Mouse (Mus musculus) stomach, embryonic 14.5 days (tissue): Measurements from ENCODE around the gene Platr17. TPM values are rescaled to one million over a fixed set of nuclear protein-coding genes. Genes with fewer than 3 reads are reported as not detected.
"Not testable (repeated sequence)": the region's sequence is repeated elsewhere in the genome, so short reads cannot be mapped to it uniquely, and the experiment has no call there.

ENCODE experiments used
- ATAC-seq: fragments of 200-750 bp; cut with Nextera tagmentation; 2 replicates; pipeline ENCODE4 v1.8.0; 2017; ENCODE audit warnings: low read depth, moderate TSS enrichment; ENCODE audit not compliant: insufficient number of reproducible peaks, insufficient read depth, low FRiP score
- H3K27ac ChIP-seq: fragments of 300-500 bp; sonication (generic); 2 replicates; pipeline ENCODE4 v1.5.1; 2014; ENCODE audit warnings: mild to moderate bottlenecking, low read length, moderate library complexity, mixed read lengths
- H3K27me3 ChIP-seq: fragments of 300-500 bp; sonication (generic); 2 replicates; pipeline ENCODE4 v1.6.1; 2014; ENCODE audit warnings: low read length, control low read depth, mixed read lengths; ENCODE audit not compliant: control insufficient read depth, insufficient read depth
- H3K36me3 ChIP-seq: fragments of 300-500 bp; sonication (generic); 2 replicates; pipeline ENCODE4 v1.6.1; 2014; ENCODE audit warnings: mild to moderate bottlenecking, control low read depth, low read length, moderate library complexity, mixed read lengths; ENCODE audit not compliant: control insufficient read depth, insufficient read depth
- H3K4me1 ChIP-seq: fragments of 300-500 bp; sonication (generic); 2 replicates; pipeline ENCODE4 v1.6.1; 2014; ENCODE audit warnings: low read length, control low read depth, mixed read lengths; ENCODE audit not compliant: control insufficient read depth, insufficient read depth
- H3K4me2 ChIP-seq: fragments of 300-500 bp; sonication (generic); replicated peaks from 2 replicates; pipeline ENCODE4 v1.6.1; 2014; ENCODE audit warnings: low read depth, low read length, control low read depth
- H3K4me3 ChIP-seq: fragments of 300-500 bp; sonication (generic); 2 replicates; pipeline ENCODE4 v1.5.1; 2014; ENCODE audit warnings: low read depth, low read length, control low read depth
- H3K9ac ChIP-seq: fragments of 300-500 bp; sonication (generic); replicated peaks from 2 replicates; pipeline ENCODE4 v1.6.1; 2014; ENCODE audit warnings: low read depth, mild to moderate bottlenecking, control low read depth, low read length, moderate library complexity, mixed read lengths
- H3K9me3 ChIP-seq: fragments of 300-500 bp; sonication (generic); 2 replicates; pipeline ENCODE4 v1.6.1; 2016; ENCODE audit warnings: low read depth, low read length, control low read depth; ENCODE audit not compliant: control insufficient read depth
- WGBS: fragments of 180-500 bp; shearing (Covaris S2); extraction: QIAGEN DNeasy Blood & Tissue Kit; methylation state at CpG from one replicate; pipeline ENCODE4 v1.1.7; 2014; 5-methylcytosine and 5-hydroxymethylcytosine counted together
- polyA plus RNA-seq: library from polyadenylated mRNA; unstranded; fragments of >200 nt; fragmentation: Nextera tagmentation; extraction: Ambion mirVana; gene quantifications from 2 replicates; pipeline ENCODE4 v1.2.1, GENCODE M21; 2014

The Platr17 gene
- polyA plus RNA-seq, 1 experiment from 2014 or later = 0.54 TPM

DNA sequence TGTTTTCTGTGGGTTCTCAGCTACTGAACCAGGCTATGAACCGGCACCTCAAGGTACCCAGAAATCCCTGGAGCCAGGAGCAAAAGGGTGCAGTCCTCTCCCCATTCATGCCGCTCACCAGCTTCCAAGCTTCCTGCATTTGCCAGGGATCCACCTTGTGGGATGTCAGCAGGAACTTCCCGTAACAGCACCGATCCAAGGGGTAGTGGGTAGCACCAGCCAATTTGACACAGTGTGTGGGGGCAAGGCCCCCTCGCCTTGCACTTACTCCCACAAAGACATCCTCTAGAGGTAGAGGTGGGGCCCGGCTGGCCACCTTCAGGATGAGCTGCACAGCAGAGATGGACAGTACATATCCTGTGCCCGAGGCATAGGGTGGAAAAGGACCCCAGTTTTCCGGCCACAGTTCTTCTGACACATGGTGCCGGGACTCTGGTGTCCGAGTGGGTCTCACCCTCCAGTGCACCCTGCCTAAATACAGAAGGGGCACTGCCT, 45.2 kb downstream of the Platr17 start:
- 72% methylated on average over 10 of the region's 10 CpGs for WGBS
- Histone ChIP-seq H3K9me3 (no peaks in the 10 kb centered on the region), H3K27ac (no peak overlapping the region), H3K4me1 (peaks cover 34% of the 10 kb centered on the region; the same call in 1 of the 2 replicates), H3K27me3 (no peaks in the 10 kb centered on the region), H3K4me2 (peak overlapping the region; percentile 83), H3K9ac (no peak overlapping the region), H3K36me3 (peaks cover 37% of the 10 kb centered on the region), H3K4me3 (peak overlapping the region; percentile 41)
- no peak for ATAC-seq

DNA sequence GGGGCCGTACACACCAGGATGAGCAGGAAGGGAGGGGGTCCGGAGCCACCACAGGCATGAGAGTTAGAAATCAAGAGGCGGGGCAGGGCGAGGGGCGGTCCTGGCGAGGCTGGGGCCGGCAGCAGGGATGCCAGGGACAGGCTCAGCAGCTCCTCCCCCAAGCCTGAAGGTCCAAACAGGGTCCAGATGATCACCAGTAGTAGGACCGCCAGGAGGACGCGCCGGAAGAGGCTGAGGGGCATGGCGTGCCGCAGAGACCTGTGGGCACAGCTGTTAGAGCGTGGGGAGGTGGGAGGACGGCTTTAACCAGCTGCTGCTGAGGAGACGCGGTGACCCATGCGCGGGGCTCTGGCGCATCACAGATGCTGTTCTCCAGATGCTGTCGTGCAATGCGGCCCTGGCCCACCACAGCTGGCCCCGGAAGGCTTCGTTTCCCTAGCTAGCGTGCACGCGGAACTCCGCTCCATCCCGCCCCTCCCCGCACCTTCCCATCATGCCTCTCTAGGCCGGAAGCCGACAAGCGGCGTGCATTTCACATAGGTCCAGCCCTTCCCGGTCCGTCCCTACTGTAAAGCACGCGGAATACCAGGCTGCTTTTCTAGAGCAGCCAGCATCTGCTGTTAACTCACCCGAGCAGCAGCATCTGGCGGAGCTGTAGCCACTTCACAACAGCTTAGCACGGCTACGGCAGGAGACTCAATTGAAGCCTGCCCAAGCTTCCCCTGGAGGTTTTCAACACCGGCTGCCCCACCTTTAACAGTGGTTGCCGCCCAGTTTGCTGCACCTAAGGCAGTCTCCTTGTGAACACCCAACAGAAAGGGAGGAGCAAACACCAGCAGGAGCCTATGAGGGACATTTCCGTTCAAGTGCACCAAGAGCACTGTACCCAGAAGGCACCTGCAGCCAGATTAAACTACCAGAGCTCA, 46.3 kb downstream of the Platr17 start, which contains the start of gene B3galt4:
Gene B3galt4 (minus strand): TSS at position 468 of the 926 bp plus-strand sequence.
- H3K36me3 ChIP-seq = peaks cover 36% of the 10 kb centered on the region
- WGBS = under 1% methylated on average over 45 of the region's 45 CpGs

DNA sequence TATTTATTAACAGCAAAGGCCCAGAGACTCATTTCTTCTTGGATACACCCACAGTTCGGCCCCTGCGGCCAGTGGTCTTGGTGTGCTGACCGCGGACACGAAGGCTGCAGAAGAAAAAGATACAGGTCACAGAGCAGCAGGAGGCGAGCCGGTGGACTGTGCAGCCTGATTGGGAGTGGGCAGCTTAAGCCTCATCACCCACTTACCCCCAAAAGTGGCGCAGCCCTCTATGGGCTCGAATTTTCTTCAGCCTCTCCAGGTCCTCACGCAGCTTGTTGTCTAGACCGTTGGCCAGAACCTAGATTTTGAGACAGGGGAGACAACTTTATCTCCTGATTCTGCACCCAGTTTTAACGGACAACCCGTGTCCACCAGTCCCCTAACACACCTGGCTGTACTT, 47.1 kb downstream of the Platr17 start:
- not testable (repeated sequence) for H3K4me3 ChIP-seq, H3K9me3 ChIP-seq, H3K27me3 ChIP-seq, ATAC-seq
- Histone ChIP-seq H3K4me2 (peak overlapping the region; percentile 83), H3K36me3 (peaks cover 31% of the 10 kb centered on the region), H3K4me1 (peaks cover 39% of the 10 kb centered on the region; the same call in 1 of the 2 replicates), H3K9ac (peak overlapping the region; percentile 53; the same call in 1 of the 2 replicates), H3K27ac (peak overlapping the region; percentile 86; the same call in 1 of the 2 replicates)
- WGBS = 72% methylated on average over 13 of the region's 13 CpGs

More for the DNA sequence above, 46.3 kb downstream of the Platr17 start, which contains the start of gene B3galt4:
- ATAC-seq = peak; percentile 83
- Histone ChIP-seq H3K4me1 (peaks cover 34% of the 10 kb centered on the region; the same call in 1 of the 2 replicates), H3K9ac (peak within 1 kb of the TSS; percentile 53), H3K4me2 (peak within 1 kb of the TSS; percentile 83), H3K27me3 (no peaks in the 10 kb centered on the region), H3K9me3 (no peaks in the 10 kb centered on the region), H3K4me3 (peak within 1 kb of the TSS; percentile 41), H3K27ac (peak within 1 kb of the TSS; percentile 86)

DNA sequence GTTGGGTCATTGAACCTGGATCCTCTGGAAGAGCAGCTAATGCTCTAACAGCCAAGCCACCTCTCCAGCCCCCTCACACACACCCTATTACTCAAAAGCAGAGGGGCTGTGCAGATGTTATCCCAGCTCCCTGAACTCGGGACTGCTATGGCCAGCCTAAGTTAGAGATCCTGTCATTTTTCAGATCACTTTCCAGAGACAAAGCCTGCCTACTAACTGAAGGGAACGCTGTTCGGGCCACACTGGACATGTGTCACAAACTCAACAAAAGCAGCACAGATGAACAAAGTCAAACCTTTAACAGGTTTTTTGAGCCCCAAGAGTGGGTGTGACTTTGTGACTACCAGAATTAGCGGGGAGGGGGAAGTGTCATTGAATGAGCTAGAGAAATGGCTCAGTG, 47.9 kb downstream of the Platr17 start:
- WGBS = 78% methylated on average over 4 of the region's 4 CpGs
- ATAC-seq = no peak
- H3K27ac ChIP-seq = no peak overlapping the region
- H3K4me1 ChIP-seq = peaks cover 39% of the 10 kb centered on the region; the same call in 1 of the 2 replicates
- H3K9ac ChIP-seq = no peak overlapping the region; the same call in 1 of the 2 replicates
- no peak overlapping the region for H3K4me3 ChIP-seq
- no peaks in the 10 kb centered on the region for H3K9me3 ChIP-seq
- H3K4me2 ChIP-seq = no peak overlapping the region
- H3K27me3 ChIP-seq = no peaks in the 10 kb centered on the region
- peaks cover 31% of the 10 kb centered on the region for H3K36me3 ChIP-seq

DNA sequence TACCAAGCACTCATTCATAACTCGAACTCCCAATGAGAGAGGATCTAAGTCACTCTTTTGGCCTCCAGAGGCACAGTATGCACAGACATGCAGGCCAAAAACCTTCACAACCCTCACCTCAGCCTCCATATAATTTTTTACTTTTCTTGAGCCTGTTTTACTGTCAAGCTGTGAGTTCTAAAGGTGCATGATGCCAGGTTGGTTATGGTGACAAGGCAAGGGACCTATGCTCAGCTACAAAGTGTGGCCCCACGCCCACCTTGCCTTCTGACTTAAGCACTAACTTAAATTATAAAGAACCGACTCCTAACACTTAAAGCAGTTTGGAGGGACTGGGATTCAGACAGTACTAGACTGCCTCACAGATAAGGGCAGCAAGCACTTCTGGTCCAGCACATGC, 48.4 kb downstream of the Platr17 start:
- peaks cover 31% of the 10 kb centered on the region for H3K36me3 ChIP-seq
- ATAC-seq = no peak
- H3K27me3 ChIP-seq = no peaks in the 10 kb centered on the region
- 79% methylated on average over 3 of the region's 3 CpGs for WGBS
- H3K9ac ChIP-seq = 0 out of 2 replicates have a peak overlapping the region, but pooled peaks have one; percentile 6
- H3K27ac ChIP-seq = no peak overlapping the region
- 0 out of 2 replicates have a peak overlapping the region, but pooled peaks have one; percentile 100 for H3K4me2 ChIP-seq
- no peak overlapping the region; the same call in 1 of the 2 replicates for H3K4me3 ChIP-seq
- no peaks in the 10 kb centered on the region for H3K9me3 ChIP-seq
- H3K4me1 ChIP-seq = peaks cover 39% of the 10 kb centered on the region; the same call in 1 of the 2 replicates

DNA sequence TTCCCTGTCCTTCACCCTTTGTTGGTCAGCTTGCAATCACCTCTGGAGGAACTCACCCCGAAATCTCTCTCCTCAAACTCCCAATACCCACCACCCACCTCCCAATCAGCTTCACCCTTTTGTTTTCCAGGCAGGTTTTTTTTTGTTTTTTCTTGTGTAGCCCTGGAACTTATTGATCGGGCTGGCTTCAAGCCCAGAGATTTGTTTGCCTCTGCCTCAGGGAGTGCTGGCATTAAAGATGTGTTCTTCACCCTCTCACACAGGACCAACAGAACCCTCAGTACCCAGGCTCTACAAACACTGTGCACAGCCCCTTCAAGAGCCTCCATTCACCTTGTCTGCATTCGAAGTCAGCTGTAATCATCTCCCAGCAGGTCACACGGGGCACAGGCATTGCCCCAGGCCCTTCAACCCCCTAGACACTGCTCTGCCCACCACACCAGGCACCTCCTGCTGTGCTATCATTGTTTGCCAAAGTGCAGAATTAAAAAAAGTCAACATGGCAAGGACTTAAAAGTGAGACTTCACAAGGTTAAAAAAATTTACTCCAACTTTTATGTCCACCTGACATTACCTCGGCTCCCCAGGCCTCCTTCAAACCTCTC, 49.1 kb downstream of the Platr17 start:
- Histone ChIP-seq H3K36me3 (peaks cover 27% of the 10 kb centered on the region), H3K9ac (peak overlapping the region; percentile 97), H3K4me2 (peak overlapping the region; percentile 100), H3K4me3 (peak overlapping the region; percentile 99), H3K9me3 (no peaks in the 10 kb centered on the region), H3K4me1 (peaks cover 39% of the 10 kb centered on the region; the same call in 1 of the 2 replicates), H3K27ac (peak overlapping the region; percentile 94), H3K27me3 (no peaks in the 10 kb centered on the region)
- 34% methylated on average over 5 of the region's 5 CpGs for WGBS
- ATAC-seq = no peak

DNA sequence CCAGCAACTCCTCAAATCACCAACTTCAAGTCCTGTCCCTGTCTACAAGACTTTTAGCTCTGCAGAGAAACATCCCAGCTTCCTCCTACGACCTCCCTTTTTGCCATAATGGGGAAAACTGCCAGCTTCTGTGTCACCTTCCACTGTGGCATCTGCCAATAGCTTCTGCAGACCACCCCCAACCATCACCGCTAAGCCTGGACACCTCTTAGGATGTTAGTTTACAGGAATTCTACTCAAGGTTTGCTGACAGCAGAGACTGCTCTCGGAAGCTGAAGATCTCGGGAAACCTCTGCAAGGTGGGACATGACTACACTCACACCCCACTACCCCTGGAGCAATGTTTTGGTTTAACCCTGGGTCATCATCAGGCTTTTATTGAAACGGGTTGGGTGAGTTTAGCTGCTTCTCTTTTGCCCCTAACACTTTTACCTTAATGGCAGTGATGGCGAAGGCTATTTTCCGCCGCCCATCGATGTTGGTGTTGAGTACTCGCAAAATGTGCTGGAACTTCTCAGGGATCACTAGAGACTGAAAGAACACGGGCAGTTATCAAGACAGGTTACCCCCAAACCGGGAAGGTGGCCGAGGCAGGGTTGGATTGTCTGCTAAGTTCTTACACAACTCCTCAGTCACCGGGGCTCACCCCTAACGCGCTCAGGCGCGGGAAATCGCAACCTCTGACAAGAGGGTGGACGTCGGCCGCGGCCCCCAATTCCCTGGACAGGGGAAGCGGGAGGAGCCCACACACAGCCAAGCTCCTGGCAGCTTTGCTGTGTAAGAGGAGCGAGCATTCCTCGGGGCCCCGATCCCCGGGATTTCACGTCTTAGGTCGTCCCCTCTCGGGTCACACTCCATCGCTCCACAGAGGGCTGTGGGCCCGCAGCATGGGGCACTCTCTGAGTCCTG, 50.0 kb downstream of the Platr17 start:
- peak overlapping the region; percentile 97 for H3K9ac ChIP-seq
- H3K4me1 ChIP-seq = peaks cover 33% of the 10 kb centered on the region; the same call in 1 of the 2 replicates
- peak overlapping the region; percentile 94 for H3K27ac ChIP-seq
- H3K27me3 ChIP-seq = no peaks in the 10 kb centered on the region
- 1% methylated on average over 33 of the region's 33 CpGs for WGBS
- peak overlapping the region; percentile 99 for H3K4me3 ChIP-seq
- peak overlapping the region; percentile 100 for H3K4me2 ChIP-seq
- H3K9me3 ChIP-seq = no peaks in the 10 kb centered on the region
- H3K36me3 ChIP-seq = peaks cover 34% of the 10 kb centered on the region
- ATAC-seq = no peak
